Mouse (Mus musculus) fat pad, adult 2 months (tissue): ENCODE data around the gene Gm21719.
"Not testable (repeated sequence)": the region's sequence is repeated elsewhere in the genome, so short reads cannot be mapped to it uniquely, and the experiment has no call there.

ENCODE experiments used
- DNase-seq: peaks from one replicate; pipeline ENCODE4 v3.0.0-alpha.2; 2011; ENCODE audit warnings: low read depth, low spot score; ENCODE audit errors: extremely low read depth

Gene Gm21719

DNA sequence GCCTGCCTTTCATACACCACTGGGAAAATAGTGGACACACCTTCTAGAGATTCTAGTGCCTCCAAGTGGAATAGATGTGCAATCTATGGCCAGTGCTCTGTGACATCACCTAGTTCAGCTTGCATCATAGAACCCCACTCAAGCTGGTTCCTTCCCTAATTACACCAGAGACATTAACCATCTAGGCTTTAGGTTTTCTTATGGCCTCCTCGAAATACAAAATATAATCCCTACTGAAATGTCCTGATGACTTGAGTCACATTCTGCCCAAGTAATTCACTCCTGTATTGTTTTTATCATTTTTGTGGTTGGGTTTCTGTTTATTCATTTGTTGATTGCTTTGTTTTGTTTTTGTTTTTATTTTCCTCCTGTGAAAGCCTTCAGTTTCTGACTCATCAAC is at the start of gene Gm21719:
Gm21719 (minus strand) TSS at position 101 of the 400 bp plus-strand sequence.
- not testable (repeated sequence) for DNase-seq
